Mouse (Mus musculus): ENCODE measurements at regions not wholly inside any gene's neighbourhood (a gene's known extent, or its start where the extent isn't known, plus 50 kb on each side); places are given as distances from the start of the nearest gene placed in this dataset.

DNA sequence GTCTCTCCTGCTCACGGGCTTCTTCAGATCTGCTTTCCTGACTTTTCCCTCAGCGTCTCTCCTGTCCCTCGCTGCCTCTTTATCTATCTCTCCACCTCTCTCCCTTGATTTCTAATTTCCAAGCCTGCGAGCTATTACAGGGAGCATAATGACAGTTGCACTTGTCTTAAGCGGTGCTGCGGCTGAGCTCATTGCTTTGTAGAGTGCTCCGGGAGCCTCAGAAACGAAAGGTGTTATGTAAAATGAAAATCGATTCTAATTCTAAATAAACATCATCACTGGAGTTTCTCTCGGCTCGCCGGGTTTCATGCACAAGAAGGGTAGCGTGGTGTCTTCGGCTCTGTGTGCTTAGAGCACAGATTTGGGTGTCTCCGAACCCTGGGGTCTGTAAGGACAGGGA lies 371.8 kb downstream of the Vrk1 start:
- TF ChIP-seq CTCF (IDR thresholded peaks at IDR 0.05; ENCODE audit: control insufficient read depth, insufficient read depth, insufficient read length) (no peak), MAX (IDR thresholded peaks at IDR 0.05) (no peak)
